Mouse (Mus musculus): ENCODE measurements around the gene Fancc. TPM values are rescaled to one million over a fixed set of nuclear protein-coding genes. Genes with fewer than 3 reads are reported as not detected.

The Fancc gene
- polyA plus RNA-seq, 1 experiment: 29.2 TPM

GRCm38 (mm10) chr13:63245218-63245617 is 251.9 kb downstream of the Fancc start:
- DNase-seq (ENCODE audit: low spot score): no peak

GRCm38 (mm10) chr13:63244425-63244824 is 252.7 kb downstream of the Fancc start:
- DNase-seq (ENCODE audit: low spot score): no peak

DNA sequence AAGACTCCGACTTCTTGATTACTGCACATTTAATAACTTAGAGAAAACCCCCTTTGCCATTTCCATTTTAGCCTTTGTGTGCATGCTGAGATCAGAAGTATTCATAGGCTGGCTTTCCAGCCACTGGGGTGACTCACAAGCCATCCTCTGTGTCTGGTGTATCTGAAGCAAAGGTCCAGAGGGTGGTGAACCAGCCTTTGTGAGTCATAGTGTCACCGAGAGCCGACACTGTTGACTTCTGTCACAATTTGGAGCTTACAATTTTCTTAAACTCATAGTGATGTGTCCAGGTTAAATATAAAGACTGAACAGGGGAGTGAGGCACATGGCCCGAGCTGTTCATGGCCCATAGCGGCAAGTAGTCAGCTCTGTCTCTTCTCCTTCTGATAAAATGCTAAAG is 253.5 kb downstream of the Fancc start:
- no peak for DNase-seq (ENCODE audit: low spot score)

DNA sequence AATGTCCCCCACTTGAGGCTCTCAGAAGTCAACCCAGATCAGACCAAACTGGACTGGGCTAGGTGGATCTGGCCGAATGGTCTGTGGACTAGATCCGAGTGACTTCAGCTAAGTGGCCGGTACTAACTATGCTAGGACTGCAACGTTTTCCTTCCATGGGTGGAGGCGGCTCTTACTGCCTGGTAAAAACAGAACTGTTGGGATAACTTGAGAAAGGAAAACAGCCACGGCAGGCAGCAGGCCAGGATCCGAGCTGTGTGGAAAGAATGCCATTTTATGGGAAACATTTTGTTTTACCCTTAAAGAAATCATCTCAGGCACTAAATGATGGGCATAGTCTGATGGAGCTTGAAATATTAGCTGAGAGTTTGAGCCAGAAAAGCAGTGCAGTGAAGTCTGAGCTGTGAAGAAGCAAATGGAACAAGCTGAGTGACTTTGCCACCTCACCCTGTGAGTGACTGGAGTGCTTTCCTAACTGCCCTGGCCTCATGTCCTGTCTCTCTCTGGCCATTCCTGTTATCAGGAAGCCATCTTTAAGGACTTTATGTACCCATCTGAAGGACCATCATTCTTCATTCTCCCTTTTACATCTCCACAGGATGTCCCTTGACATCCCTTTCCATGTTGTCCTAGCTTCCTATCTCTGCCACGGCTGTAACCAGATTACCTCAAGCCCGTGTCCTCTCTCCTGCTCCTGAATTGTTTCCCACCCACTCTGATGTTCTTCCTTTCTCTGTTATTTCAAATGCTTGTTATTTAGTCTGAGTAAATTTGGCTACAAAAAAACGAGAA is 254.5 kb downstream of the Fancc start:
- DNase-seq (ENCODE audit: low spot score): no peak

GRCm38 (mm10) chr13:63241665-63242064 is 255.4 kb downstream of the Fancc start:
- DNase-seq (ENCODE audit: low spot score): no peak

DNA sequence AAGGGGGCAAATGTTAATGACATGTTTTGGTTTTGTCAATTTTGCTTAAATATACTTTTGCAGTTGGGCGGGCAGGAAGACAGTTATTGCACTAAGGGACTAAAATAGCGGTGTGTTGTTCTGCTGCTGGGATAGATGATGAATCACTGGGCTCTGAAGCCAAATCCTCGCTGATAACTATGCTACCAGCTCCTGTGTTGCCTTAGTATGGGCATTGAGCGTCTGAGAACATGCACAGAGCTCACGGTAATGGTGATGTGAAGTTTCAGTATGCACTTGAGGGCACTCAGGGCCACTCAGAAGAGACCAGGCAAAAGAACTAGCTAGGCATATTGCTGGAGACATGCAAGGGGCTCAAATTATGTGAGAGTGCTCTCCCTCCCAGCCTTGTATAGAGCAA is 256.2 kb downstream of the Fancc start:
- no peak for DNase-seq (ENCODE audit: low spot score)

GRCm38 (mm10) chr13:63239877-63240671 is 257.0 kb downstream of the Fancc start:
- peak; percentile 87 for DNase-seq (ENCODE audit: low spot score)

DNA sequence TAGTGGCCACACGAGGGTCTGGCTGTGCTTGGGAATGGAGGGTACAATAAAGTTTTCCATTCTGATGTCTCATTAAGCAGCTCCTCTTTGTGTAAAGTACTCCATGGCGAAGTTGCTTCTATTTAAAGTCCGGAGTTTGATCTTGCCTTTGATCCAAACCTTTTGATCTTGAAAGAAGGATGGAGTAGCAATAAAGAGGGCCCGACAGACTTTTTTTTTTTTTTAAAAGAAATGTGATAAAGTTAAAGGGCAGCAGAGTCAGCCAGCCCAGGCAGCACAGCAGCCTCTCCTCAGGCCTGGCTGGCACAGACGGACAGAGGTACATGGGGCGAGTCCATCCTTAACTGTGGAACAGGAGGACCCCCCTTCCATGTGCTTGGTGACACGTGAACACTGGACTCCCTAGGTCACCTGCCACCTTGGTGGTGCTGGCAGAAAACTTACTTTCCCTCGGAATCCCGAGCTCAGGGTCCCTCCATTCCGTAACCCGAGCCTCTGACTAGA is 257.7 kb downstream of the Fancc start:
- no peak for DNase-seq (ENCODE audit: low spot score)

DNA sequence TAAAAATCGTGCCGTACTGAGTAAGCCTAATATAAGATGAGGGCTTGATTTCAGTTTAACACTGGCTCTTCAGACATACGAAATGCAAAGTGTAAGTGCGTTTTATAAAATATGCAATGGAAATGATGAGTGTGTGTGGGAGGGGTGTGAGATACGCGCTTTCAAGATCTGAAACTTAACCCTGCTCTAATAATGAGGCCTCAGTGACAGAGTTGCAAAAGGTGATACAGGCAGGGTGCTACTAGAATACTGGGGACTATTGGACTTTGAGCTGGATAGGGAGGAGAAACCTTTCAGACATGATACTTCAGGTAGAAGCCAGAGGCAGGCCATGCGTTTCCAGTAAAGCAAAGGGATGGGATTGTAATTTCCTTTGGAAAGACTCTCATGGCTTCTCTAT is 259.0 kb downstream of the Fancc start:
- no peak for DNase-seq (ENCODE audit: low spot score)

DNA sequence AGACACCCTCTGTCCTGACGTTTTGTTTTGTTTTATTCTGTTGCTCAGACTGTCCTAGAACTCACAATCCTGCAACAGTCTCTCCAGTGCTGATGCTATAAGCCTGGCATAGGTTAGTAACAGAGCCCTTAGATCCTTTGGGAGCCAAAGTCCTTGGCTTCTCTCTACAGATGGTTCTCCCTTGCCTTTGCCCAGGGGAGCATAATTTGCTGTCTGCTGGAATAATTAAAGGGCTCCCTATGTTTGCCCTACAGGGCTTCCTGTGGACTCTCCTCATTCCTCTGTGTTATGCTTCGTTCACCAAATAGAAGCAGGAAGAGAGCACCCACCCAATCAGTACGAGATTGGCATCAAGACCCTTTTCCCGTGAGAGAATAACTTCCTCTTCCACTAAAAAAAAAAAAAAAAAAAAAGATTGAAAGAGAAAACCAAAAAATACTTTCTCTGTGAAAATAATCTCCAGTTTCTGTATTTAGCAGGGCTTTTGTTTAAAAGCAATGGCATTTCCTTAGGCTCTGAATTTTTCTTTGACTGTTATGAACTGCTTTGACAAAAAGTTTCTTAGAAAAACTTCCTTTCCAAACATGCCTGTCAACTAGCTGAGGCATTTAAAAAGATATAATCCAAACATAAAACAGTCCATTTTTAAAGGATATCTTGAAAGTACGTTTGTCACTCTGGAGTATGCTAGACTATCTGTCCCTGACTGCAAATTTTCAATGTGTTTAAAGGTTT is 260.8 kb downstream of the Fancc start:
- DNase-seq (ENCODE audit: low spot score): no peak

GRCm38 (mm10) chr13:63235551-63235950 is 261.5 kb downstream of the Fancc start:
- no peak for DNase-seq (ENCODE audit: low spot score)

Other genes with a start within 250 kb of the Fancc start
- 29.6 and 42.7 TPM in 2 replicates for gene Ptch1, start 76.3 kb upstream of the Fancc start, polyA plus RNA-seq (2012; rRNA removed)

Data from urinary bladder, adult 2 months (tissue).